Mouse (Mus musculus): Measurements from ENCODE around the gene H6pd.
"Not testable (repeated sequence)": the region's sequence is repeated elsewhere in the genome, so short reads cannot be mapped to it uniquely, and the experiment has no call there.

The H6pd gene

DNA sequence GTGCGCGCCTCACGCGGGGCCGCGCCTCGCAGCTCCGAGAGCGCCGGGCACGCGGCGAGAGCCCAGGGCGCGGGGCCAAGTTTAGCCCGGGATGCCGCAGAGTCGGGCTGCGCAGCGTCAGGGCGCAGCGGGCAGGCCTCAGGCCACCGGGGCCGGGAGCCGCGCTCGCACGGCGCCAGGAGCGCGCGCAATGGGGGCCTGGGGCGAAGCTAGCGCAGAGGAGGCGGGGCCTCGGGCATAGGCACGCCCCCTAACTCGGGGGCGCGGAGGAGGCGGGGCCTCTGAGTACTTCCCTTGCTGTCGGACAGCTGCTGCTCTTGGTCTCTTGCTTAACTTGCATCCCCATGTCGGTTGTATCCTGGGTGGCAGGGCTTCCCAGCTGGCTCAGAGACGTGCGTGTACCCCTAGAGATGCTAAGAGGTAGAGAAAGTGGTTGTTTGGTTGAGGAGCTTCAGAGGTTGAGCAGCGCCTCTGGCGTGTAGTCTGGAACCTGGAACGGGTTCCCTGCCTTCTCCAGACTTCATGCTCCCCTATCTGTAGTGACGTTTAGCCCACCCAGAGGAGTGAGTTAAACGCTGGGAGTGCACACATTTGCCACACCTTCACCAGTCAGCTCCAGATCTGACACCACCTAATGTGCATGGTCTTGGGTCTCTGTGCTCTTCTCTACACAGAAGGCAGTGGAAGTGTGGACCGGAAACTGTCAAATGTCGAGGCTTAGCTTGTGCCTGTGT lies at the start of gene H6pd:
Gene H6pd, minus strand, starts transcription at position 171 of the 734 bp plus-strand sequence.
- DNase-seq (ENCODE audit: low spot score in 2 of 2), result peak; percentile 88 to 90

GRCm38 (mm10) chr4:150057722-150058121 lies 48.9 kb upstream of the H6pd start:
- DNase-seq (ENCODE audit: low spot score in 2 of 2), result no peak

DNA sequence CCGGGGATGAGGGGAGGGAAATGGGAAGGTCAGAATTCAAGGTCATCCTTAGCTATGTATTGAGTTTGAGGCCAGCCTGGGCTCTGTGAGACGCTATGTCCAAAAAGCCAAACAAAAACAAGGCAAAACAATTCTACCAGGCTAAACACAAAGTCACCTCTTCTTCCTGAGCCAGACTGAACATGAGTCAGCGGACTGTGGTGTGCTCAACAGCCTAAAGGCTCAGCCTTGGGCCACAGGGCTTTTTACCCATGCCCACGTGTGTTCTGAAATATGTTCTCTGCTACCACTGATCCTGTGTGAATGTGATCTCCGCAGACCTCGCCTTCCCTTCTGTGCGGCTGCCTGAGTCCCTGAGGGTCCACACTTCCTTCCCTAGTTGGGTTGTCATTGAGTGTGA lies 47.3 kb upstream of the H6pd start:
- no peak for DNase-seq (ENCODE audit: low spot score in 2 of 2)

DNA sequence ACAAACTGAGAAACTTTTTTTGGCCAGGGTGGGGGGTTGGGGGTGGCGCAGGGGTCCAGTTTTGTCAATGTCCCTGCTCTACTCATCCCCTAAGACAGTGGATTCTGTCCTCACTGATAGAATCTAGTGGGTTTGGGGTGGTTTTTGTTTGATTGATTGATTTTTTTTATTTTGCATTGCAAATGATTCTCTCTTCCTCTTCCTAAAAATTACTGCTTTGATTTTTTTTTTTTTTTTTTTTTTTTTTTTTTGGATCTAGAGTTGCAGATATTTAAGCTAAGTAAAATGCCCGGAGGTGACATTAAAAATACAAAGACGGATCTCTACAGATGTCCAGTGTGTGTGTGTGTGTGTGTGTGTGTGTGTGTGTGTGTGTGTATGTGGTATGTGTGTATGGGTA lies 43.6 kb upstream of the H6pd start:
- DNase-seq (ENCODE audit: low spot score in 2 of 2), result no peak

GRCm38 (mm10) chr4:150051514-150051913 lies 42.7 kb upstream of the H6pd start:
- DNase-seq (ENCODE audit: low spot score in 2 of 2), result no peak

DNA sequence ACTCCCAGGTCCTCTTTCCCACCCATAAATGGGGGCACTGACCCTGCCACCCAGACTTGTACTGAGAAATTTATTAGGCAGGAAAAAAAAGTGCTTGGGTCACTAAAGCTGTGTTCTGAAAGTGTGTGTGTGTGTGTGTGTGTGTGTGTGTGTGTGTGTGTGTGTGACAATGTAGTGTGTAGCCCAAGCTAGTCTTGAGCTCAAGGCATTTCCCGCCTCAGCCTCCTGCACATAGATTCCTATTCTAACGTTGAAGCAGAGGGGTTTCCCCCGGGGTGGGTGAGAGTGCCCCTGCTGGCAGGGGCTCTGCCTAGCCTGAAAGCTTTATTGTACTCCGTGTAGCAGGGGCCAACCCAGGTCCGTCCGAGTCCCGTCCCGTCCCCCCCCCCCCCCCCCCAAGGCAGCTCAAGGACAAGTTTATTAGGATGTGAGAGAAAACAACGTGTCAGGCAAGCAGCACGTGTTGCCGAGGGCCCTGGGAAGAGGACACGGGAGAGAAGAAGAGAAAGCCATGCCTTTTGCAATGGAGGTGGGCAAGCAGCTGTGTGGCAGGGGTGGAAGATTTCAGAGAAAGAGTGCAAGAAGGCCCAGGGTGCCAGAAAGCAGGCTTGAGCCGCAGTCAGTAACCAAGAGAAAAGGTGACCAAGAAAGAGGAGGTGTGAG lies 40.9 kb upstream of the H6pd start:
- DNase-seq (ENCODE audit: low spot score in 2 of 2), result no peak

- DNase-seq (ENCODE audit: low spot score in 2 of 2), result no peak
These were observed 40.3 kb upstream of the H6pd start for GRCm38 (mm10) chr4:150049157-150049513.

GRCm38 (mm10) chr4:150048478-150049156 lies 39.8 kb upstream of the H6pd start:
- no peak for DNase-seq (ENCODE audit: low spot score in 2 of 2)

DNA sequence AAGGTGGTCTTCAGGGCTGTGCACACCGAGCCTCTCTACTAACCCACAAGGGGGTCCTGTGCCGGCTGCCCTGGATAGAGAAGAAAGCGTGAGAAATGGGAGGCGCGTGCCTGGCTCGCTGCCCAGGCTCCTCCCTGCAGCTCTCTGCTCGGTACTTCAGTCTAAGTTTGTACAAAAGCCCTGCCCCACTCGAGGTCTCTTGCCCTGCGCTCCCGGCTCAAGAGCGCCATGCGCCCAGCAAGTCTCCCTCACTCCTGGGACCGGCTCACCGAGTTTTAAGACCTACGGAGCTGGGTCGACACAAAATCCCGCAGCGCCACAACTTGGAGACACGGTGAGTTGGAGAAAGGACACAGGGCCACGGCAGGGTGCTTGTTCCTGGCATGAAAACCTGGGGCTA lies 39.2 kb upstream of the H6pd start:
- DNase-seq (ENCODE audit: low spot score in 2 of 2), result peak in 1 of 2 experiments; percentile 52

DNA sequence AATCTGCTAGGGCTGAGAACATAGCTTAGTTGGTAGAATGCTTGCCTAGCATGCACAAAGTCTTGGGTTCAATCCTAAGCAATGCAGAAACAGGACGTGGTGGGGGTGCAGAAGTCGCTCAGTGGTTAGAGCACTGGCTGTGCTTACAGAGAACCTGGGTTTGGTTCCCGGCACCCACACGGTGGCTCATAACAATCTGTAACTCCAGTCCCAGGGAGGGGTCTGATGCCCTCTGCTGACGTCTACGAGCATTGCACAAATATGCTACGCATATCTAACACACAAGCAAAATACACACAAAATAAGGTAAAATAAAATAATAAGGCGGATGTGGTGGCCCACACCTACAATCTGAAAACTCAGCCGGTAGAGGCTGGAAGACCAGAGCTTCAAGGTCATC lies 34.8 kb upstream of the H6pd start:
- DNase-seq (ENCODE audit: low spot score in 2 of 2), result no peak

GRCm38 (mm10) chr4:150041346-150042110 lies 32.7 kb upstream of the H6pd start:
- no peak for DNase-seq (ENCODE audit: low spot score in 2 of 2)

GRCm38 (mm10) chr4:150040856-150041255 lies 32.0 kb upstream of the H6pd start:
- not testable (repeated sequence) for DNase-seq (ENCODE audit: low spot score in 2 of 2)

GRCm38 (mm10) chr4:150040003-150040581 lies 31.3 kb upstream of the H6pd start:
- DNase-seq (ENCODE audit: low spot score in 2 of 2), result no peak

GRCm38 (mm10) chr4:150038533-150038932 lies 29.7 kb upstream of the H6pd start:
- DNase-seq (ENCODE audit: low spot score in 2 of 2), result no peak

DNA sequence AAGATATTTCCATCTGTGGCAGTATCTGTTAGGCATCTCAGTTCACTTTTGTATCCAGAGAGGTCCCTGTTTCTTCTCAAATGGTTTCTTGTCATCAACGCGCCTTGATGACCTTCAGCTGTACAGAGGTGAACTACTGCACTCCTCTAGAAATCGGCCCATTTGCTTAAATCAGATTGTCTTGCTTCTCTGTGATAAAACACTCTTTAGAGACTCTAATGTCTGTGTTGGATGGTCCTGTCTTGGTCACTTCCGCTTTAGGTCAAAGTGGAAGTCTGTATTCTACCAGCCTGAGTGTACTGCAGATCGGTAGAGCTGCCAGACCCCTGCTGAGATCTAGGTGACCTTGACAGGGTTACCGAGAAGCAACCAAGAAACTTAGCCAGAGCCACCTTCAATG lies 27.3 kb upstream of the H6pd start:
- DNase-seq (ENCODE audit: low spot score in 2 of 2), result no peak

- peak; percentile 81 to 94 for DNase-seq (ENCODE audit: low spot score in 2 of 2)
These were observed 26.5 kb upstream of the H6pd start for GRCm38 (mm10) chr4:150035280-150035679.

GRCm38 (mm10) chr4:150033261-150033671 lies 24.4 kb upstream of the H6pd start:
- no peak for DNase-seq (ENCODE audit: low spot score in 2 of 2)

- no peak for DNase-seq (ENCODE audit: low spot score in 2 of 2)
These were observed 22.5 kb upstream of the H6pd start for GRCm38 (mm10) chr4:150031234-150031890.

DNA sequence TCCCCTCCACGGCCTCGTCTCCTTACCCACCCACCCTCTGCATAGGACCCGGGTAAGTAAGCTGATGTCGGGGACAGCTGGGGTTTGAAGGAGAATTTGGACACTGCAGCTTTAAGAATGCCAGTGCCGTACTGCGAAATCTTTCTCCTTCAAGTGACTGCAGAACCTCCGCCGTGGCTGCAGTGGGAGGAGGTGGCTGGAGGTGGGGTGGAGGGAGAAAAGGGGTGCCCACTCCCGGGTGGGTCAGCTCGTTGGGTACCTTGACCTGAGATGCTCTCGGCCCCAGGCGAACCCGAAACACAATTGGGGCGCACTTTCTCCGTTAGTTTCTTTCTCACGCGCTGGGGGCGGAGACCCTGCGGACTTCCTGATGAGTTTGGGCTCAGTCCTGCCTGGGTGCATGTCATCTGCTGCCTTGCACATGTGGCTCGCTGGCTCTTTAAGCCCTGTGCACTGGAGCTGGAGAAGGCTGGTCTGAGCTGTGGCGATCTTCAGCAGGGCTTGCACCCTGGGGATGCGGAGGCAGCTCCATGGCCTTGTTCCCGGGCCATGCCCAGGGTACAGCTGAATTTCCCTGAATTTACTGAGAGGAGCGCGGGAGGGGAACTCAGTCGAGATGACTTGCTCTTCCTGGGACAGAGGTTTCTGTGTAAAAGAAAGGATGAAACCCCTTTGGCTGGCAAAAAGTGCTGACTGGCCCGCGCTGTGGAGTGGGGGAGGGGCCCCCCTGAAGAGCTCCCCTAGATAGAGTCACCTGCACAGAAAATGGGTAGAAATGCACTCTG lies 21.8 kb upstream of the H6pd start:
- no peak for DNase-seq (ENCODE audit: low spot score in 2 of 2)

- no peak for DNase-seq (ENCODE audit: low spot score in 2 of 2)
These were observed 21.1 kb upstream of the H6pd start for GRCm38 (mm10) chr4:150029885-150030284.
